Mouse (Mus musculus) intestine, embryonic 16.5 days (tissue): ENCODE measurements around the gene Cdk6. TPM values are rescaled to one million over a fixed set of nuclear protein-coding genes. Genes with fewer than 3 reads are reported as not detected.

Source experiments
- ATAC-seq: fragments of 200-750 bp; cut with Nextera tagmentation; 2 replicates; pipeline ENCODE4 v1.8.0; 2017; ENCODE audit warnings: moderate TSS enrichment, moderate library complexity
- H3K27ac ChIP-seq: fragments of 300-500 bp; sonication (generic); 2 replicates; pipeline ENCODE4 v1.5.1; 2014; ENCODE audit warnings: mild to moderate bottlenecking, low read length
- H3K27me3 ChIP-seq: fragments of 300-500 bp; sonication (generic); replicated peaks from 2 replicates; pipeline ENCODE4 v1.6.1; 2014; ENCODE audit warnings: low read length, control low read depth, mixed read lengths; ENCODE audit not compliant: control insufficient read depth, insufficient read depth
- H3K36me3 ChIP-seq: fragments of 300-500 bp; sonication (generic); 2 replicates; pipeline ENCODE4 v1.6.1; 2014; ENCODE audit warnings: low read length, control low read depth; ENCODE audit not compliant: control insufficient read depth, insufficient read depth
- H3K4me1 ChIP-seq: fragments of 300-500 bp; sonication (generic); 2 replicates; pipeline ENCODE4 v1.6.1; 2014; ENCODE audit warnings: low read length, control low read depth, mixed read lengths; ENCODE audit not compliant: control insufficient read depth, insufficient read depth
- H3K4me2 ChIP-seq: fragments of 300-500 bp; sonication (generic); 2 replicates; pipeline ENCODE4 v1.6.1; 2014; ENCODE audit warnings: low read depth, low read length, control low read depth
- H3K4me3 ChIP-seq: fragments of 300-500 bp; sonication (generic); 2 replicates; pipeline ENCODE4 v1.5.1; 2014; ENCODE audit warnings: mild to moderate bottlenecking, low read length
- H3K9ac ChIP-seq: fragments of 300-500 bp; sonication (generic); 2 replicates; pipeline ENCODE4 v1.6.1; 2014; ENCODE audit warnings: low read depth, low read length
- H3K9me3 ChIP-seq: fragments of 300-500 bp; sonication (generic); 2 replicates; pipeline ENCODE4 v1.6.1; 2016; ENCODE audit warnings: low read length, control low read depth; ENCODE audit not compliant: control insufficient read depth
- WGBS: fragments of 180-500 bp; shearing (Covaris S2); extraction: QIAGEN DNeasy Blood & Tissue Kit; methylation state at CpG from one replicate; pipeline ENCODE4 v1.1.7; 2014; 5-methylcytosine and 5-hydroxymethylcytosine counted together
- polyA plus RNA-seq: library from polyadenylated mRNA; unstranded; fragments of >200 nt; fragmentation: Nextera tagmentation; extraction: Ambion mirVana; gene quantifications from 2 replicates; pipeline ENCODE4 v1.2.1, GENCODE M21; 2015

Gene Cdk6
- polyA plus RNA-seq, 1 experiment from 2014 or later = 20.9 TPM

GRCm38 (mm10) chr5:3355032-3355536 is 13.8 kb downstream of the Cdk6 start:
- Histone ChIP-seq H3K4me3 (no peak overlapping the region), H3K9me3 (no peaks in the 10 kb centered on the region), H3K36me3 (no peaks in the 10 kb centered on the region), H3K27me3 (no peaks in the 10 kb centered on the region), H3K27ac (no peak overlapping the region), H3K4me1 (peaks cover 3% of the 10 kb centered on the region; the same call in 1 of the 2 replicates), H3K9ac (no peak overlapping the region), H3K4me2 (no peak overlapping the region)
- no peak for ATAC-seq
- whole genome bisulfite sequencing = 85% methylated on average over 12 of the region's 12 CpGs

- Histone ChIP-seq H3K27me3 (no peaks in the 10 kb centered on the region), H3K36me3 (no peaks in the 10 kb centered on the region), H3K27ac (no peak overlapping the region), H3K4me3 (no peak overlapping the region), H3K9me3 (no peaks in the 10 kb centered on the region), H3K9ac (no peak overlapping the region), H3K4me2 (no peak overlapping the region), H3K4me1 (peaks cover 3% of the 10 kb centered on the region; the same call in 1 of the 2 replicates)
- WGBS = 69% methylated on average over 11 of the region's 11 CpGs
- ATAC-seq = peak; percentile 54; the same call in 1 of the 2 replicates
Measured at GRCm38 (mm10) chr5:3355560-3356260, 14.4 kb downstream of the Cdk6 start.

GRCm38 (mm10) chr5:3356261-3356778 is 15.0 kb downstream of the Cdk6 start:
- WGBS = 82% methylated on average over 10 of the region's 10 CpGs
- no peak overlapping the region for H3K4me2 ChIP-seq
- H3K9ac ChIP-seq = no peak overlapping the region
- H3K9me3 ChIP-seq = no peaks in the 10 kb centered on the region
- no peak for ATAC-seq
- H3K27ac ChIP-seq = no peak overlapping the region
- peaks cover 3% of the 10 kb centered on the region; the same call in 1 of the 2 replicates for H3K4me1 ChIP-seq
- no peak overlapping the region for H3K4me3 ChIP-seq
- H3K27me3 ChIP-seq = no peaks in the 10 kb centered on the region
- no peaks in the 10 kb centered on the region for H3K36me3 ChIP-seq

GRCm38 (mm10) chr5:3357496-3357895 is 16.2 kb downstream of the Cdk6 start:
- no peaks in the 10 kb centered on the region for H3K27me3 ChIP-seq

DNA sequence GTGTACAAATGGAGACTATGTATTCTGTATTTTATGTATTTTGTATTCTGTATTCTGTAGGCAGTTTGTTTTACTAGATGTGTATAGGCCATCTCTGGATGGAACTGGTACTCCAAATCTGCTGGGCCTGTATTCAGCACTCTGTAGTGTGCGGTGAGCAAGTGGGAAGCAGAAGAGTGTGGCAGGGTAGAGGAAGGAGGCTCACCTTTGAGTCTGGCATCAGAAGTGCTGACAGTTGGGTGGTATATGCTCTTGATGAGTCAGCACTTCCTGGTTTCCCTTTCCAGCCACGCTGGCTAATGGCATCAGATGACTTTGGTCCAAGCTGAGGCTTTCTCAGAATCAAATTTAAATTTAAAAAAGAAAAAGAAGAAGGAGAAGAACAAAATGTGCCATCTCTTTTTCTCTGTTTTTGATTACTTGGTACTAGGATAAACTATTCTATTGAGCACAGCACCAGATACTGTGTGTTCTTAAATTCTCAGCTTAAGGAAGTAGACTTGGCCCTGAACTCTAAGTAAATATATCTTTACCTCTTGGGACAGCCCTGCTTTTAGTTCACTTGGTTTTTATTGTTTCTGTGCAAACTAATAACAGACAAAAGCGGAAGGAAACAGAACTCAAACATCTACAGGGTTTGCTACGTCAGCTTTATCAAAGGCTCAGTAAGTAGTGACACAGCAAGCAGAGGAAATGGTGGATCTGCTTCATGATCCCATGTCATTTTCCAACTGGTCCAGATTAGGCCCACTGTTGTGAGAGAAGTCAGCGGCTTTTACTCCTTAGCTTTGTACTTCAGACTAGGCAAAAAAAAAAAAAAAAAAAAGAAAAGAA is 17.6 kb downstream of the Cdk6 start:
- no peaks in the 10 kb centered on the region for H3K9me3 ChIP-seq
- no peak overlapping the region for H3K9ac ChIP-seq
- H3K4me2 ChIP-seq = no peak overlapping the region
- H3K36me3 ChIP-seq = no peaks in the 10 kb centered on the region
- 69% methylated on average over 5 of the region's 5 CpGs for WGBS
- H3K27ac ChIP-seq = no peak overlapping the region
- H3K4me3 ChIP-seq = no peak overlapping the region
- ATAC-seq = peak; percentile 66; the same call in 1 of the 2 replicates
- peaks cover 9% of the 10 kb centered on the region for H3K4me1 ChIP-seq
- H3K27me3 ChIP-seq = no peaks in the 10 kb centered on the region

More at GRCm38 (mm10) chr5:3357496-3357895, 16.2 kb downstream of the Cdk6 start:
- no peaks in the 10 kb centered on the region for H3K36me3 ChIP-seq
- WGBS = 92% methylated on average over 6 of the region's 6 CpGs
- no peak for ATAC-seq
- no peak overlapping the region for H3K27ac ChIP-seq
- peaks cover 9% of the 10 kb centered on the region for H3K4me1 ChIP-seq
- H3K9ac ChIP-seq = no peak overlapping the region
- H3K4me2 ChIP-seq = no peak overlapping the region
- no peak overlapping the region for H3K4me3 ChIP-seq
- H3K9me3 ChIP-seq = no peaks in the 10 kb centered on the region

DNA sequence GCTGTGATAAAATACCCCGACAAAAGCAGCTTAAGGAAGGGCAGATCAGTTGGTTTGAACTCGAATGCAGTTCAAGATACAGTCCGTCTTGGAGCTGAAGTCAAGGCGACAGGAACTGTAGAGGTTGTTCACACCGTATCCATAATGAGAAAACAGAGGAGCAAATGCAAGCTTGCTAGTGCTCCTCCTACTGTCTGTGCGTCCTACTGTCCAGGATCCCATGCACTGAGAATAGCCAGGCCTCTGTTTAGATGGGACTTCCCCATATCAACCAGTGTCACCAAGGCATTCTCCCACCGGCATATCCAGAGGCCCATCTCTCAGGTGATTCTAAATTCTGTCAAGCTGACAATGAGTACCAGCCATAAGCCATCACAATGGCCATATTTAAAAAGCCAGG is 18.6 kb downstream of the Cdk6 start:
- H3K27me3 ChIP-seq = no peaks in the 10 kb centered on the region
- no peak overlapping the region for H3K9ac ChIP-seq
- WGBS = 77% methylated on average over 7 of the region's 7 CpGs
- no peaks in the 10 kb centered on the region for H3K36me3 ChIP-seq
- no peak for ATAC-seq
- no peak overlapping the region for H3K4me3 ChIP-seq
- H3K4me2 ChIP-seq = no peak overlapping the region
- peaks cover 9% of the 10 kb centered on the region for H3K4me1 ChIP-seq
- no peak overlapping the region for H3K27ac ChIP-seq
- no peaks in the 10 kb centered on the region for H3K9me3 ChIP-seq

DNA sequence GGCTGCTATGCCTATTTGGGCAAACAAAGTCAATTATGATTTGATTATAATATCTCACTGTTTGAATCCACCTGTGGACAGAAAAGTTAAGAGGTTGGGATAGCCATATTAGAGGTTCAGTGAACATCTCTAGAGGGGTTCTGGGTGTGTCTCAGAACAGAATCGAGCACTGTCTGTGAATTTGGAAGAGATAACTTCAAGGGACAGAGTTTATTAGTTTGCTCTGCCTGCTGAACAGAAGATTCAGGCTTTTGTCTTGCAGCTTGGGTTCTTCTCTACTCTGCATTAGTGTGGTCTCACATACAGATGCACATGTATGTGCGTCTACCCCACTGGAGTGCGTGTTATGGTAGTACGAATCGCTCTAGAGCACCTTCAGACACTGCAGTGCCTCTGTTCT is 20.0 kb downstream of the Cdk6 start:
- H3K9ac ChIP-seq = no peak overlapping the region
- no peak overlapping the region for H3K4me3 ChIP-seq
- H3K27me3 ChIP-seq = no peaks in the 10 kb centered on the region
- 89% methylated on average over 5 of the region's 5 CpGs for WGBS
- H3K36me3 ChIP-seq = no peaks in the 10 kb centered on the region
- H3K9me3 ChIP-seq = no peaks in the 10 kb centered on the region
- H3K4me2 ChIP-seq = no peak overlapping the region
- no peak for ATAC-seq
- peaks cover 9% of the 10 kb centered on the region for H3K4me1 ChIP-seq
- no peak overlapping the region for H3K27ac ChIP-seq

GRCm38 (mm10) chr5:3362111-3362510 is 20.8 kb downstream of the Cdk6 start:
- Histone ChIP-seq H3K4me3 (no peak overlapping the region), H3K9ac (no peak overlapping the region), H3K27me3 (no peaks in the 10 kb centered on the region), H3K9me3 (no peaks in the 10 kb centered on the region), H3K27ac (no peak overlapping the region), H3K36me3 (no peaks in the 10 kb centered on the region), H3K4me2 (no peak overlapping the region), H3K4me1 (peaks cover 9% of the 10 kb centered on the region)
- 0 out of 2 replicates have a peak, but pooled peaks have one; percentile 31 for ATAC-seq
- 63% methylated on average over 8 of the region's 8 CpGs for WGBS
